Comparison of ENCODE assay signal across 8 mouse cellular contexts in the genomic region with DNA sequence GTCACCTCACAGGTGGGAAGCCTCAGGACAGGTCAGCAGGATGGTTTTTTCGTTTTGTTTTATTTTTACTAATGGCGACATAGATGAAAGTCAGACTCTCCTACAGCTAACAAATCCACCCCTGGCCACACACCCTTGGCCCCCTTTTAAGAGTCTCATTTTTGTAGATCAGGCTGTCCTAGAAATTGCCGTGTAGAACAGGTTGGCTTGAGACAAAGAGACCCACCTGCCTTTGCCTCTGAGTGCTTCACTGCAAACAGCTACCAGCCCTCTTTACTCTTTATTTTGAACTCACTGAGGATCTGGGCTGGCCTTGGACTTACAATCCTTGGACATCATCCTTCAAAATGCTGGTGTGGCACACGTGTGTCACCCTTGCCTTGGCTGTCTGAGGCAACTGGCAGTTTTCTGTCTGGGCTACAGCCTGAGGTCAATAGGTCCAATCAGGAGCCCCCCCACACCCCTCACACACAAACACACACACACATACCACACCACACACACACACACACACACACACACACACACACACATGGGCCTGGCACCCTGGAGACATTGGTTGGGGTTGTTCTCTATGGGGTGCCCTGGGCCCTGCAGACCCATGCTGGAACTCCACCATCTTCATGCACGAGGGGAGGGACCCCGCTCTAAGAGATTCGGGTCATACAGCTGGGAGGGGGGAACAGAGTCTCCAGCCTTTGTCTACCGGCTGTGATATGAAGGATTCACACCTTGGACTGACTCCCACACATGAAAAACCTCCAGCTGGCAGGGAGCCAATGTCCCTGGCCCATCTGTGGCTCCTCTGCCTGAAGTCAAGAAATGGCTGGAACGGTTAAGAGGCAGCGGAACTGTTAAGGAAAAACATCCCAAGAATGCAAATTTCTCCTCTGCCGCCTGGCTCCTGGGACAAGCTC. TPM values are rescaled to one million over a fixed set of nuclear protein-coding genes. Genes with fewer than 3 reads are reported as not detected.
DNase-seq lines count a peak whose midpoint lies in the region; ATAC-seq and TF ChIP-seq lines count a peak whose summit lies in the region.
"Had no signal": no experiment of that assay in that cellular context is flagged by ENCODE, and none has a peak within 500 bp of the region (broad histone marks: within the 10 kb centered on the region; RNA-seq: fewer than 3 reads in every experiment).

No protein-coding gene starts in this region.

- H3K27me3 ChIP-seq in midbrain, embryonic 11.5 days (ENCODE audit: control insufficient read depth, insufficient read depth, low read length), result no peaks in the 10 kb centered on the region
- no peaks in the 10 kb centered on the region for H3K27me3 ChIP-seq in midbrain, embryonic 16.5 days (ENCODE audit: control insufficient read depth, insufficient read depth, low read depth, low read length)
- no peaks in the 10 kb centered on the region for H3K27me3 ChIP-seq in cerebellum, adult 2 months (ENCODE audit: control insufficient read depth, insufficient read depth, low read length)
- H3K27me3 ChIP-seq in heart, embryonic 16.5 days (ENCODE audit: control insufficient read depth, insufficient read depth, low read length), result no peaks in the 10 kb centered on the region
- H3K27me3 ChIP-seq in limb, embryonic 14.5 days (ENCODE audit: control insufficient read depth, insufficient read depth, low read length), result no peaks in the 10 kb centered on the region

- WGBS in midbrain, embryonic 11.5 days, result 68% methylated on average over 11 of the region's 11 CpGs
- 53% methylated on average over 11 of the region's 11 CpGs for WGBS in midbrain, embryonic 16.5 days
- 35% methylated on average over 11 of the region's 11 CpGs for WGBS in cerebellum, adult 2 months
- 41% methylated on average over 11 of the region's 11 CpGs for WGBS in heart, embryonic 16.5 days
- 45% methylated on average over 11 of the region's 11 CpGs for WGBS in limb, embryonic 14.5 days

- no peak overlapping the region for H3K4me2 ChIP-seq in midbrain, embryonic 11.5 days
- no peak overlapping the region for H3K4me2 ChIP-seq in midbrain, embryonic 16.5 days (ENCODE audit: low read length)
- no peak overlapping the region for H3K4me2 ChIP-seq in heart, embryonic 16.5 days (ENCODE audit: low read depth, low read length)
- no peak overlapping the region for H3K4me2 ChIP-seq in limb, embryonic 14.5 days (replicated peaks; ENCODE audit: low read depth, low read length, severe bottlenecking)

- TF ChIP-seq POLR2A in cerebellum, adult 2 months (IDR thresholded peaks at IDR 0.05; ENCODE audit: borderline replicate concordance, insufficient read depth, low read length), result no peak
- no peak for TF ChIP-seq POLR2A in limb, embryonic 14.5 days (IDR thresholded peaks at IDR 0.05; ENCODE audit: borderline replicate concordance, extremely low read depth, insufficient read depth, insufficient read length)

- H3K9ac ChIP-seq in midbrain, embryonic 11.5 days (ENCODE audit: low read length), result no peak overlapping the region
- H3K9ac ChIP-seq in midbrain, embryonic 16.5 days (ENCODE audit: low read depth, low read length), result no peak overlapping the region
- no peak overlapping the region for H3K9ac ChIP-seq in heart, embryonic 16.5 days (ENCODE audit: low read length)
- H3K9ac ChIP-seq in limb, embryonic 14.5 days (ENCODE audit: low read depth, low read length, severe bottlenecking), result peak overlapping the region; percentile 7; the same call in 1 of the 2 replicates

- peak; percentile 45 for DNase-seq in midbrain, embryonic 11.5 days (ENCODE audit: low spot score, missing footprints)
- DNase-seq in cerebellum, adult 2 months, result peak; percentile 83 to 87
- peak; percentile 44 for DNase-seq in limb, embryonic 14.5 days (ENCODE audit: low spot score)
- DNase-seq in left cerebral cortex, adult 2 months (ENCODE audit: extremely low spot score in 1 of 2, low spot score in 2 of 2), result no peak
- no peak for DNase-seq in embryo, embryonic 10.5 days (ENCODE audit: low spot score)

- no peak for ATAC-seq in midbrain, embryonic 11.5 days (ENCODE audit: low FRiP score)
- no peak for ATAC-seq in midbrain, embryonic 16.5 days
- ATAC-seq in heart, embryonic 16.5 days (replicated peaks; ENCODE audit: extremely low read depth, insufficient read depth, low FRiP score), result no peak
- ATAC-seq in limb, embryonic 14.5 days (ENCODE audit: low FRiP score, low read depth), result no peak

- no peak overlapping the region for H3K27ac ChIP-seq in midbrain, embryonic 11.5 days (ENCODE audit: low read depth, low read length)
- no peak overlapping the region for H3K27ac ChIP-seq in midbrain, embryonic 16.5 days (ENCODE audit: low read length)
- no peak overlapping the region for H3K27ac ChIP-seq in cerebellum, adult 2 months (ENCODE audit: insufficient read depth, low read length)
- 0 out of 2 replicates have a peak overlapping the region, but pooled peaks have one; percentile 11 for H3K27ac ChIP-seq in heart, embryonic 16.5 days (ENCODE audit: low read length)
- H3K27ac ChIP-seq in limb, embryonic 14.5 days (replicated peaks; ENCODE audit: low read depth, low read length), result 0 out of 2 replicates have a peak overlapping the region, but pooled peaks have one; percentile 19
- no peak overlapping the region for H3K27ac ChIP-seq in left cerebral cortex, adult 2 months

- H3K4me1 ChIP-seq in midbrain, embryonic 11.5 days (ENCODE audit: control insufficient read depth, insufficient read depth, low read length), result no peaks in the 10 kb centered on the region
- H3K4me1 ChIP-seq in midbrain, embryonic 16.5 days (ENCODE audit: control insufficient read depth, insufficient read depth, low read length), result peaks cover 6% of the 10 kb centered on the region; the same call in 1 of the 2 replicates
- peaks cover 19% of the 10 kb centered on the region for H3K4me1 ChIP-seq in cerebellum, adult 2 months (ENCODE audit: control insufficient read depth, insufficient read depth, low read length)
- H3K4me1 ChIP-seq in heart, embryonic 16.5 days (ENCODE audit: control insufficient read depth, insufficient read depth, low read length), result peaks cover 11% of the 10 kb centered on the region
- peaks cover 12% of the 10 kb centered on the region for H3K4me1 ChIP-seq in limb, embryonic 14.5 days (ENCODE audit: control insufficient read depth, insufficient read depth, low read length)

- no peaks in the 10 kb centered on the region for H3K36me3 ChIP-seq in midbrain, embryonic 11.5 days (ENCODE audit: control insufficient read depth, insufficient read depth, low read length)
- H3K36me3 ChIP-seq in midbrain, embryonic 16.5 days (ENCODE audit: control insufficient read depth, insufficient read depth, low read length), result no peaks in the 10 kb centered on the region
- no peaks in the 10 kb centered on the region for H3K36me3 ChIP-seq in heart, embryonic 16.5 days (ENCODE audit: control insufficient read depth, insufficient read depth)
- no peaks in the 10 kb centered on the region for H3K36me3 ChIP-seq in limb, embryonic 14.5 days (ENCODE audit: control insufficient read depth, insufficient read depth, low read length)

- TF ChIP-seq CTCF in cerebellum, adult 2 months (IDR thresholded peaks at IDR 0.05; ENCODE audit: borderline replicate concordance, insufficient read depth, low read depth, low read length), result no peak
- no peak for TF ChIP-seq CTCF in left cerebral cortex, adult 2 months (IDR thresholded peaks at IDR 0.05)

- no peaks in the 10 kb centered on the region for H3K9me3 ChIP-seq in midbrain, embryonic 11.5 days (ENCODE audit: control insufficient read depth, low read length)
- H3K9me3 ChIP-seq in midbrain, embryonic 16.5 days (replicated peaks; ENCODE audit: control insufficient read depth, low read length, poor library complexity, severe bottlenecking), result no peaks in the 10 kb centered on the region
- peaks cover 3% of the 10 kb centered on the region; the same call in 1 of the 2 replicates for H3K9me3 ChIP-seq in heart, embryonic 16.5 days (replicated peaks; ENCODE audit: control insufficient read depth, low read length)
- no peaks in the 10 kb centered on the region for H3K9me3 ChIP-seq in limb, embryonic 14.5 days (ENCODE audit: control insufficient read depth, low read length)

- H3K4me3 ChIP-seq in midbrain, embryonic 11.5 days (ENCODE audit: low read depth, low read length), result no peak overlapping the region
- H3K4me3 ChIP-seq in midbrain, embryonic 16.5 days (ENCODE audit: low read depth, low read length), result no peak overlapping the region
- H3K4me3 ChIP-seq in cerebellum, adult 2 months (replicated peaks; ENCODE audit: insufficient read depth, low read depth, low read length), result no peak overlapping the region
- H3K4me3 ChIP-seq in heart, embryonic 16.5 days (ENCODE audit: low read length), result no peak overlapping the region
- H3K4me3 ChIP-seq in limb, embryonic 14.5 days (replicated peaks; ENCODE audit: low read length), result no peak overlapping the region
- no peak overlapping the region for H3K4me3 ChIP-seq in left cerebral cortex, adult 2 months

- intact Hi-C loops in left cerebral cortex, adult 2 months (cut with DNase I), result no loop called here

RNA-seq across cellular contexts. Expression of a gene that starts 42.4 kb away (rescaled TPM):
- polyA plus RNA-seq in midbrain, embryonic 11.5 days (2014; fragmentation: Nextera tagmentation; extraction: Ambion mirVana), result 6.6 and 7.0 TPM in 2 replicates
- 21.5 and 25.6 TPM in 2 replicates for polyA plus RNA-seq in midbrain, embryonic 16.5 days (2015; fragmentation: Nextera tagmentation; extraction: Ambion mirVana)
- polyA plus RNA-seq in cerebellum, adult 2 months (2012; rRNA removed), result 21.0 and 23.0 TPM in 2 replicates
- 1.4 TPM in 2 replicates for polyA plus RNA-seq in heart, embryonic 16.5 days (2015; fragmentation: Nextera tagmentation; extraction: Ambion mirVana)
- polyA plus RNA-seq in limb, embryonic 14.5 days (2012; rRNA removed), result 7.6 and 7.9 TPM in 2 replicates
- 6.5 and 7.2 TPM in 2 replicates for polyA plus RNA-seq in limb, embryonic 14.5 days (2014; fragmentation: Nextera tagmentation; extraction: Ambion mirVana)
- total RNA-seq in left cerebral cortex, adult 2 months (2021), result 100 to 1,000 TPM in 1 of 2 experiments, 10 to 100 TPM in 1; 66.6 to 111 TPM

RNA-seq across cellular contexts. Expression of a gene that starts 42.5 kb away (rescaled TPM):
- 10.1 and 11.3 TPM in 2 replicates for polyA plus RNA-seq in midbrain, embryonic 11.5 days (2014; fragmentation: Nextera tagmentation; extraction: Ambion mirVana)
- 6.4 and 7.1 TPM in 2 replicates for polyA plus RNA-seq in midbrain, embryonic 16.5 days (2015; fragmentation: Nextera tagmentation; extraction: Ambion mirVana)
- polyA plus RNA-seq in cerebellum, adult 2 months (2012; rRNA removed), result 30.6 and 33.3 TPM in 2 replicates
- 33.6 and 34.3 TPM in 2 replicates for polyA plus RNA-seq in heart, embryonic 16.5 days (2015; fragmentation: Nextera tagmentation; extraction: Ambion mirVana)
- polyA plus RNA-seq in limb, embryonic 14.5 days (2012; rRNA removed), result 46.2 and 52.2 TPM in 2 replicates
- 33.8 and 36.6 TPM in 2 replicates for polyA plus RNA-seq in limb, embryonic 14.5 days (2014; fragmentation: Nextera tagmentation; extraction: Ambion mirVana)
- 10 to 100 TPM; 24.0 to 36.0 TPM for total RNA-seq in left cerebral cortex, adult 2 months (2021)

RNA-seq across cellular contexts. Expression of a gene that starts 53.1 kb away (rescaled TPM):
- 3.1 and 3.3 TPM in 2 replicates for polyA plus RNA-seq in midbrain, embryonic 11.5 days (2014; fragmentation: Nextera tagmentation; extraction: Ambion mirVana)
- polyA plus RNA-seq in midbrain, embryonic 16.5 days (2015; fragmentation: Nextera tagmentation; extraction: Ambion mirVana), result 71.7 and 88.1 TPM in 2 replicates
- polyA plus RNA-seq in cerebellum, adult 2 months (2012; rRNA removed), result 126 and 136 TPM in 2 replicates
- 0.06 and 0.09 TPM in 2 replicates for polyA plus RNA-seq in heart, embryonic 16.5 days (2015; fragmentation: Nextera tagmentation; extraction: Ambion mirVana)
- polyA plus RNA-seq in limb, embryonic 14.5 days (2012; rRNA removed), result 0.13 and 0.20 TPM in 2 replicates
- not detected in 2 replicates for polyA plus RNA-seq in limb, embryonic 14.5 days (2014; fragmentation: Nextera tagmentation; extraction: Ambion mirVana)
- 100 to 1,000 TPM; 100 to 116 TPM for total RNA-seq in left cerebral cortex, adult 2 months (2021)
- total RNA-seq: heart, postnatal 36 days had no signal

RNA-seq across cellular contexts. Expression of a gene that starts 54.3 kb away (rescaled TPM):
- polyA plus RNA-seq in midbrain, embryonic 11.5 days (2014; fragmentation: Nextera tagmentation; extraction: Ambion mirVana), result 19.4 and 19.7 TPM in 2 replicates
- polyA plus RNA-seq in midbrain, embryonic 16.5 days (2015; fragmentation: Nextera tagmentation; extraction: Ambion mirVana), result 40.4 and 45.5 TPM in 2 replicates
- polyA plus RNA-seq in cerebellum, adult 2 months (2012; rRNA removed), result 39.0 and 42.8 TPM in 2 replicates
- 27.5 and 30.0 TPM in 2 replicates for polyA plus RNA-seq in heart, embryonic 16.5 days (2015; fragmentation: Nextera tagmentation; extraction: Ambion mirVana)
- polyA plus RNA-seq in limb, embryonic 14.5 days (2012; rRNA removed), result 75.9 and 77.5 TPM in 2 replicates
- 19.1 and 21.5 TPM in 2 replicates for polyA plus RNA-seq in limb, embryonic 14.5 days (2014; fragmentation: Nextera tagmentation; extraction: Ambion mirVana)
- 10 to 100 TPM; 20.0 to 20.3 TPM for total RNA-seq in left cerebral cortex, adult 2 months (2021)

Comparison
In these comparisons a context has a peak if more than half of its experiments do, and no peak if none do; other contexts are left out.
1. RNA of a gene that starts 53.1 kb away (polyA plus RNA-seq): 126 to 136 TPM in cerebellum, adult 2 months and 71.7 to 88.1 TPM in midbrain, embryonic 16.5 days; 3.1 to 3.3 TPM in midbrain, embryonic 11.5 days, 0.13 to 0.20 TPM in limb, embryonic 14.5 days and 0.06 to 0.09 TPM in heart, embryonic 16.5 days; every median in the first group is over 10 times any median in the second.
2. DNase-seq: peak in midbrain, embryonic 11.5 days (single experiment), cerebellum, adult 2 months (2 of 2) and limb, embryonic 14.5 days (single experiment); none in left cerebral cortex, adult 2 months (0 of 2) and embryo, embryonic 10.5 days (single experiment).
3. H3K27ac ChIP-seq: peak in heart, embryonic 16.5 days (single experiment) and limb, embryonic 14.5 days (single experiment); none in midbrain, embryonic 11.5 days (single experiment), midbrain, embryonic 16.5 days (single experiment), cerebellum, adult 2 months (single experiment) and left cerebral cortex, adult 2 months (single experiment).